Mouse (Mus musculus): ENCODE measurements around the gene Gm732. TPM values are rescaled to one million over a fixed set of nuclear protein-coding genes. Genes with fewer than 3 reads are reported as not detected.

The Gm732 gene
- not detected for polyA plus RNA-seq (2012; fragmentation: generic; extraction: Trizol)

DNA sequence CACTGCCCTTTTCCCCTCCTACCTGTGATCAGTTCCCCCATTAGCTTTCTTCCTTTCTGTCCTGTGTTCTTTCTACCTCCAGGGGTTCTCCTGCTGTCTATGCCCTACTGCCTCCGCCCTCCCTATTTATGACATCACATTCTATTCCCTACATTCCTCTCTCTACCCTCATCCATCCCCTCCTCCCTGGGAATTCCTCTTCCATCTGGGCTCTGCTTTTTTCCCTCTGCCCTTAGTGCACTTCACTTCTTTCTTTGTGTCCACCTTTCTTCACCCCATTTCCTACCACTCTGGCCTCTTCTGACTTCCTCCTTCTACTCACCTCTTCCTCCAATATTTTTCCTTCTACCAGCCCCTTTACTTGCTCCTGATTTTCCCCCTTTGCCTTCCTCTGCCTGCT is at the start of gene Gm732:
Gene Gm732 (minus strand): TSS at position 101 of the 400 bp plus-strand sequence.
- Histone ChIP-seq H3K4me2 (ENCODE audit: low read depth) (no peak within 1 kb of the TSS), H3K79me2 (ENCODE audit: control insufficient read depth, insufficient read depth) (no peaks in the 10 kb centered on the region), H3K27me3 (ENCODE audit: control insufficient read depth, insufficient read depth, insufficient read length) (no peaks in the 10 kb centered on the region), H3K36me3 (ENCODE audit: control insufficient read depth, insufficient read depth) (no peaks in the 10 kb centered on the region), H3ac (ENCODE audit: control insufficient read depth, insufficient read length) (no peak within 1 kb of the TSS), H3K4me3 (no peak within 1 kb of the TSS)
- no peak for TF ChIP-seq MAX (IDR thresholded peaks at IDR 0.05; ENCODE audit: low read depth)
- TF ChIP-seq E2F4 (IDR thresholded peaks at IDR 0.05; ENCODE audit: insufficient read depth), result no peak
- no peak for TF ChIP-seq POLR2A (IDR thresholded peaks at IDR 0.05; ENCODE audit: insufficient read length, low read depth)
- TF ChIP-seq MYOG (IDR thresholded peaks at IDR 0.05; ENCODE audit: control insufficient read depth in 1 of 3, insufficient read depth in 1 of 3, insufficient read length in 2 of 3, low read depth in 2 of 3), result no peak

Other genes with a start within 250 kb of the Gm732 start
- gene Tent5d, start 155.9 kb downstream of the Gm732 start, polyA plus RNA-seq (2012; fragmentation: generic; extraction: Trizol), result not detected
- 2.4 TPM for gene 2610002M06Rik, start 132.1 kb downstream of the Gm732 start, polyA plus RNA-seq (2012; fragmentation: generic; extraction: Trizol)

Measured in myocyte (in vitro differentiated cells).